Mouse (Mus musculus) testis, postnatal 10 days (tissue): ENCODE measurements around the gene Spx.

Experiments
- DNase-seq: peaks from one replicate; pipeline ENCODE4 v3.0.0; 2021; ENCODE audit warnings: low spot score

Gene Spx

GRCm38 (mm10) chr6:142412906-142413491 is at the start of gene Spx:
Spx (plus strand) TSS chr6:142413441.
- no peak for DNase-seq

DNA sequence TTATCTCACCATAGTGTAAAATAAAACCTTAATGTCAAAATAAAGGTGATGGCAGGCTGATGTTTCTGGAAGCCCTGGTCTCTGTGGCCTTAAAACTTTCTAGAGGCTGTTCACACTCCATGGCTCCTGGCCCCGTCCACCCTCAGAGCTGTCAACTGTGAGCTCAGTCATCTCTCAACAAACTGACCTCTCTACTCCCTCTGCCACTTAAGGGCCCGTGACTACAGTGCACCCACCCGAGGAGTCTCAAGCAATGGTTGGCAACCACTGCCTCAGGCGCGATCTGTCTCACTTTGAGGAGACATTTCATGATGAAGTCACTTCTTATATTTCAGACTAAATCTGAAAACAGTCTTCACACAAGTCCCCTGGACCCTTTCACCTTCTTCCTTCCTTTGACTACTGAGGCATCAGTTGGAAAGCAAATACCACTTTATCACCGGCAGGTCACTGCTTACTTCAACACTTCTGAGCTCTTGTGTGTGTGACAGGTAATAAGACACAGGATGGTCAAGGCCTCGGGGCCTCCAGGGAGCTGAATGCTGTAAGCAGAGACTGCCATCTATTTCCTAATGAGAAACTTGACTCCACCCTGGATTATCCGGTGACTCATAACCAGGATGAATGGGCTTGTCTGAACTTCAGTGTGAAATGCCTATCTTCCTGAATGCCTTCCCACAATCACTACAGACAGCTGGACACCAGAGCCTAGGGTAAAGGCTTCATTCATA is 47.3 kb upstream of the Spx start:
- no peak for DNase-seq

- no peak for DNase-seq
Observed at GRCm38 (mm10) chr6:142366473-142367018, 46.7 kb upstream of the Spx start.

DNA sequence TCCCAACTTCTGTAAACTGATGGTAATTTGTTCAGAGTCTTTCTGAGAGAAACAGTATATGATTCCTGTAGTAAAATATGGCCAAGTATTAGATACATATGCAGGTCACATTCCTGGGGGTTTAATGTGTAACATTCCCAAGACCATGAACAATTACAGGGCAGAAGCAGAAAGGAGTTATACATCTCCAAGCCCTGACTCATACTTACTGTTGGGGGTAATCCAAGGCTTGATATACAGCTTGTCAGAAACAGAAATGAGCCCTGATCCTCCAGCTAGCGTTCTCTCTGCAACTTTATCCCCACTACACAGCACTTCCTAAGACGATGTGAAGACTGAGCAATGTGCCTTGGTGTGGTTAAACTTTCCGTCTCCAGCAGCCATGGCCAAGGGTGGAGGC is 45.7 kb upstream of the Spx start:
- DNase-seq, result no peak

DNA sequence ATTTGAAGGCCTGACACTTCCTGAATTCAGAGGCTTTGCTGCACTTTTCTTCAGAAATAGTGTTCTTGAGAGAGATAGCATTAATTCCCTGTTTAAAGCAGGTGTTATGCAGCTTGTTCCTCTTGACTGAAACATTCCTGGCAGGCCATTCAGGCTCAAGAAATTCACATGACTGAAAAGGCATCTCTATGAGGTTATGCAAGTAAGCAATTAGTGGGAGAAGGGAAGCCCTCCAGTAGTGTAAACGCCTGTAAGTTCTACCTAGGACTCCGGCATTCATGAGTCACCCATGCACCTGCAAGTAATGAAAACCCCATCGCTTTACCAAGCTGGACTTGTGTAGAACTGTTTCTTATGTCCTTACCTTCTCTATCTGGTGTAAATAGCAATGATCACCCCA is 43.7 kb upstream of the Spx start:
- DNase-seq, result no peak

DNA sequence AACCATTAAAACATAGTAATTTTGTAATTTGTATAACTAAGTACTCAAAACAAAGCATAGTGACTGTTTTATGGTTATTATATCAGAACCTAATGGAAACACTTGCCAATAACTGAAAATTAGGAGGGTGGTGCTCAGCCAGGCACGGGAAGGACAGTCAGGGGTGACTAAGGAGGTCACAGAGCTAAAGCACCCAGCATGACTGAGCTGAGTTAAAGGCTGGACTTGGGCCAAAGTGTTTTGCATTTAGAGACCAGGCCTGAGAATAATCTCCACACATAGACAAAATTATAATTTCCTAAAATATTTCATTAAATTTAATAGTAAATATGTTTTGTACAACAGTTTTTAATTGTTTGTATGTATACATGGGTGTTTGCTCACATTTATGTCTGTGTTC is 36.2 kb upstream of the Spx start:
- no peak for DNase-seq

DNA sequence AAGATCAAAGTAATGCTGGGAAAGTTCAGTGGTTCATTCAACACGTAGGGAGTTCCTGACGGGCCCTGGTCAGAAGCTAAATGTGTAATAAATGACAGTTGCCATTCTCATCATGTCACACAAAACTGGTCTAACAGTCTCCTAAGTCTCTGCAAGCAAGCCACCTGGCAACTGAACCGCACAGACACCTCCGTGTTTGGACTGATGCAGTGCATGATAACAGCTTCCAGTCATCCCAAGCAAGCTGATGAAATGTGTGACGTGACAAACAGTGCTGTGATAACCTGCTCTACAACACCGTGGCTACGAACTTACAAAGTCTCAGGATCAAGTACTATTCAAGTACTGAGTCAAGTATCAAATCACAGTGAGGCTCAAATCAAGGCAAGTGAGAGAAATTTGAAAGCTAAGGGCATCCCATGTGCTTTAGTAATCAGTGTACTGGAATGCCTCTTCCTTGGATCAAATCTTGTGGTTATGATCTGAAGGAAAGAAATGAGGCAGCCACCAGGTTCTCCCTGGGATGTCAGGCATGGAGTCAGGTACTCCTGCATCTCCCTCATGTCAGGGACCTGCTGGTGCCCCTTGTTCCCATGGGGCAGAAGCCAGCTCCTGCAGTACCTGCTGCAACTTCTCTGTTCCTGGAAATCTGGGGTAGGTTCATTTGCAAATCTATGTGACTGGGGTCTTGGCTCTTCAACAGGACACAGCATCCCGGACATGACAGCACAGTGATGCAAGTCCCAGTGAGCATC is 34.5 kb upstream of the Spx start:
- no peak for DNase-seq

DNA sequence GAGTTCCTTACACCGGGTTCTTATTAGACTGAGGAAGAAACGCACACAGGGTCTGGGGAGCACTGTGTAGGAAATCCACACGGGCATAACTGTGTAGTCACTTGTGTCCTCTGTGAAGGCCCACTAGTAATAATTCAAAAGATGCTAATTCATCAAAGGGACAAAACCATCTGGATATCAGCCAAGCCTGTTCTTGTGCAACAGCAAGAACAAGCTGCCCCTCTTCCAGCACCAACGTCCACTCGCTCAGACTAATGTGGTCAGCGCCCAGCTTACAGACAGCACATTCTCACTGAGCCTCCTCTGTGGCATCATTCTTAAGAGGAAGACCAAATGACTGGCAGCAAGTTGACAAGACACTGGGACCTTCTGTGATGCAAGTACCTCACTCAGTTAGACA is 33.3 kb upstream of the Spx start:
- DNase-seq, result no peak

DNA sequence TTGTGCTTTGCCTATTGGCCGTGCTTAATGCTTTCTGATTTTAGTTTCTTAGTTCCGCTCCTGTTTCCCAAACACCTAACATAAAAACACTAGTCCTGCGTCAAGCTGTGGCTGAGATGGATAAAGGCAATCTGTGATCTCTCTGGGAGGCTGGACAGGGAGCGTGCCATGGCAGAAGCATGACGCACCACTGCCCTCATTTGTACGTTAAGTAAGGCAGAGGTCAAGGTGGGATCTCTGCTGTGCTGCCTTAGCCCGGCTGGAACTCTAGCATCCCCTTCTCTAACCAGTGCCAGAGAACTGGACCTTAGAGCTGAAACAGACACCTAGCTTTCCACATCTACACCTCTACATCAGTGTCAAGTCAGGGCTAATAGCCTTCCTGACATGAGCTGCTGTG is 31.6 kb upstream of the Spx start:
- no peak for DNase-seq

DNA sequence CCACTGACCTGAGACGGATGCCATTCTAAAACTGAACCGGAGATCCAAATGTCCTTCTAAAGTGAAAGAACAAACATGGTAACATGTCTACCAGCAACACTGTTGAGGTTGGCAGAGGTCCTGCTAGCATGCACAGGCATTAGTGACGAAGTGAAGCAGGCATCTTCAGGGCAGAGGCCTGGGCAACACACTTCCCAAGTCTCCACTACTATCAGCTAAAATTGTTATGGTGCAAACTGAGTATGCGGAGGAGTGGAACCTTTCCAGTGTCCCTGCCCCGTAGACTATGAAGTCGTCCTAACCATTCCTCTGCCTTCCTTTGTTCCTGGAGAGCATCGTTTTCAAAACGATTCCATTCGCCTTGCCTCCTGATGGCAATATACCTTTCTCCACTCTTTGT is 28.7 kb upstream of the Spx start:
- DNase-seq, result no peak

- no peak for DNase-seq
Observed at GRCm38 (mm10) chr6:142386285-142387010, 26.8 kb upstream of the Spx start.

DNA sequence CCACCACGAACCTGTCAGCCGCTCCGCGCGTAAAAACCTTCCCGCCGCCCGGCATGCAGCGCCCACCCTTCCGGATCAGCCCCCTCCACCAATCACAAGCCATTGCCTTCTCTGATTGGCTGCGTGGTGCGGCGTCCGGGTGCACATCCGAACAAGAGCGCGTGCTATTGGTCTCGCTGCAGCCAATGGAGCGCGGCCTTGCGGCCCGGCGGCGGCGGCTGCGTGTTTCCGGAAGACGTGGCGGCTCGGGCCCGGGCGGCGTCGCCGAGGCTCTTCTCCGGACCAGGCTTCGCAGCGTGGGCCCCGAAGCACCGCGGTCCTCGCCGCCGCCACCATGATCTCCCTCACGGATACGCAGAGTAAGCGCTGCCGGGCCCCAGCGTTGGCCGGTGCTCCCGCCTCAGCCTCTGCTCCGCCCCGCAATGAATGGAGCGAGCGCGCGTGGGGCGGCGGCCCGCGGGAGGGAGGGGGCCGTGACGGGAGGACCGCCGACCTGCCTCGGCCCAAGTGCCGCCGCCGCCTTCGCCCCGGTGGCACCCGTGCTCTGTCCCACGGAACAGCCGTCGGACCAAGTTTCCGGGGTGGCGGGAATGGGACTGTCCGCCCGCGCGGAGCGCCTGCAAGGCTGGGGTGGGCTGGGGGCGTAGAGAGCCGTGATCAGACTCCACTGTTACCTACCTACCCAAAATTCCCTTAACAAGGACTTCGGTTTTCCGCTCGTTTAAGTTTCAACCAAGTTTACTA is 26.1 kb upstream of the Spx start, which contains the start of the genes Recql and Golt1b:
Gene Recql, minus strand, starts transcription at position 77 of the 744 bp plus-strand sequence.
Gene Golt1b, plus strand, starts transcription at position 211 of the 744 bp plus-strand sequence.
- DNase-seq, result peak; percentile 98

DNA sequence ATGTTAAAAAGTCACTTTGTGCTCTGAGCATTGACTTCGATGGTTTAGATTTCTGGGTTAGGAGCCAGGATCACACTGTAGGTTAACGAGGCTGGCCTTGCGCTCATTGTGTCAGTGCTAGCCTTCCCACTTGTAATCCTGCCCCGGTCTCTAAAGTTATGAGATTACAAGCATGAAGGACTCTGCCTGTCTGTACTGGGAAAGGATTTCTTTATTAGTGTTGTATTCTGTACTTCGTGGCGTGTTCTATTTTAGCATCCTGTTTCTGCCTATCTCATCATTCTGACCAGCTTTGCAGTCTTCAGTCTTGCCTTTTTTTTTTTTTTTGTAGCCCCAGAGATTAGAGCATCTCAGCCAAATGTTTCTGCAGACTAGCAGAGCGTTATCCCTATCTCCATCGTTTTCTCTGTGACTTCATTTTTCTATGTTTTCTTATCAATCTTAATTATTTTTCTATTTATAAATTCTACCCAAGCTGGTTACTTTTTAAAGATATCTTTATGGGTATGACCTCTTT is 25.4 kb upstream of the Spx start:
- DNase-seq, result no peak

DNA sequence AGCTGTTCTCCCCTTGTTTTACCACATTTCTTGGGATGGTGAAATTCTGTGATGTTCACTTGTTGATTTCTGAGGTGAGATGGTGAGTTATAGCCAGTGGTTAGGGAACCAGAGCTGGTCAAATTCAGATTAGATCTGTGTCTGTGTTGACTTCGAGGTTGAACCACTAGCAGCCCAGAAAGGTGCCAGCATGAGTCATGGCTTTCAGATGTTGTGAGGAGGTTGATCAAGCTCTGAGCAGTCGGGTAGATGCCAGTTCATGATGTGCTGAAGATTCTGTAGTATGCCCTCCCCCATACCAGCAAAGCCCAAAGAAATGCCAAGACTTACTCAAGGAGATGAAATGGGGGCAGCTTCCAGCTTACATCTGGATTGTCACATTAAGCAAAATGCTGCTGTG is 24.1 kb upstream of the Spx start:
- DNase-seq, result no peak

GRCm38 (mm10) chr6:142392312-142392711 is 20.9 kb upstream of the Spx start:
- DNase-seq, result no peak

GRCm38 (mm10) chr6:142394669-142395068 is 18.6 kb upstream of the Spx start:
- no peak for DNase-seq

- DNase-seq, result no peak
Observed at GRCm38 (mm10) chr6:142395756-142396155, 17.5 kb upstream of the Spx start.

DNA sequence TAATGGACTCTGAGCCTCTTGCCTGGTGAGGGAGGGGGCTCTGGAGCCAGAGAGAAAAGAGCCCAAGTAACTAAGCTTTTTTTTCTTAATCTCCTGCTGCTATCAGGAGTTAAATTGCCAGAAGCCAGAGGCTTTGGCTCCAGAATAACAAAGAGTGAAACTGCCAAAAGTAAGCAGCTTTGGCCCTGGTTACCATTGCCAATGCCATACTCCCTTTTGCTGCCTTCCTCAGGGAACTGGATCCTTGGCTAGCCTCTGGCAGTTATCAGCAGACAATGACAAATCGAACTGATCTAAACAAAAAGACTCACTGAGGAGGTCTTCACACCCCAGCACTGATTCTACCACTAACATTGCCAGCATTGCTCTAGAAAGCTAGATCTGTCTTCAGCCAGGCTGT is 2.1 kb upstream of the Spx start:
- no peak for DNase-seq

- DNase-seq, result no peak
Observed at GRCm38 (mm10) chr6:142413845-142414244, 604 bp downstream of the Spx start.

GRCm38 (mm10) chr6:142414597-142414996 is 1.4 kb downstream of the Spx start:
- DNase-seq, result peak; percentile 43

DNA sequence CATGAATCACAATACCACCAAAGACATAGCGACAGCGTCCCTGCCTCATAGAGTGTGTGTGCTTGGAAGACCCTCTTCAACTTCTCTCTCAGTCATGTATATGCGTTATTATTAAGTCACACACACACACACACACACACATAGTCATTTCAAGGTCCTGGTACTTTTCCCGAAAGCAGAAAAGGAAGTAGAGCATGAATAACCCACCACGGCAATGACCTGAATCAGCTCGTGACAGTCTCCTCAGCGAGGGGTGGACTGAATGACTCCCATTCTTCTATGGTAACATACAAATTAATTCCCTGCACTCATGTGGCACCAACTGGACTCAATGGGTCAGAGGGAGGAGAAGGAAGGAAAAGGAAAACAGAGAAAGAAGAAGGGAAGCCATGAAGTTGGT is 11.7 kb downstream of the Spx start:
- DNase-seq, result no peak
